7 mouse cellular contexts compared by ENCODE assay signal in the genomic region with DNA sequence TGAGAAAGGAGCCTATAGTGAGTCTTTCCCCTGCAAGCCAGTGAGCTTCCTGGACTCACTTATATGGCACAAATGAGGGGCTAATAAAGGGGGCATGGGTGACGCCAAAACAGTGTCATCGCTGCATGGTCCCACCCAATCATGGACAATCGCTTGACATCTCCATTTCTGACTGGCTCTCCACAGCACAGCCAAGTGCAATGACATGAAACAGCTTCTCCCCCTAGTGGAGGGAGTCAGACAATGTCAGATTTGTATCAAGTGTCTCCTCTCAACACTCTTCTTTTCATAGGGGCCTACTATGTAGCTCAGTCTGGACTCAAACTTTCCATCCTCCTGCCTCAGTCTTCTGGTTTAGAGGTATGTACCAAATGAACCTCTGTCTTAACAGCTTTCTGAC. TPM values are rescaled to one million over a fixed set of nuclear protein-coding genes. Genes with fewer than 3 reads are reported as not detected.
DNase-seq lines count a peak whose midpoint lies in the region; ATAC-seq and TF ChIP-seq lines count a peak whose summit lies in the region.

No protein-coding gene starts in this region.

- no peaks in the 10 kb centered on the region for H3K9me3 ChIP-seq in forebrain, embryonic 15.5 days
- no peaks in the 10 kb centered on the region for H3K9me3 ChIP-seq in intestine, postnatal 0 days (ENCODE audit: control insufficient read depth)
- H3K9me3 ChIP-seq in liver, postnatal 0 days (ENCODE audit: low read length), result no peaks in the 10 kb centered on the region
- H3K9me3 ChIP-seq in neural tube, embryonic 15.5 days (replicated peaks), result no peaks in the 10 kb centered on the region

- TF ChIP-seq EP300 in liver, postnatal 0 days (IDR thresholded peaks at IDR 0.05; ENCODE audit: low read depth), result no peak

- no peak overlapping the region for H3K4me2 ChIP-seq in forebrain, embryonic 15.5 days (replicated peaks)
- no peak overlapping the region for H3K4me2 ChIP-seq in intestine, postnatal 0 days (replicated peaks; ENCODE audit: low read depth)
- H3K4me2 ChIP-seq in liver, postnatal 0 days (ENCODE audit: low read depth, low read length), result no peak overlapping the region
- no peak overlapping the region for H3K4me2 ChIP-seq in neural tube, embryonic 15.5 days

- no peak for TF ChIP-seq POLR2A in spleen, adult 2 months (IDR thresholded peaks at IDR 0.05; ENCODE audit: low read depth, low read length)

- no peak overlapping the region for H3K27ac ChIP-seq in spleen, adult 2 months (ENCODE audit: insufficient read depth, low read length)
- no peak overlapping the region for H3K27ac ChIP-seq in forebrain, embryonic 15.5 days (replicated peaks)
- no peak overlapping the region for H3K27ac ChIP-seq in intestine, postnatal 0 days (ENCODE audit: low read depth, low read length)
- no peak overlapping the region for H3K27ac ChIP-seq in liver, postnatal 0 days (ENCODE audit: low read depth)
- no peak overlapping the region for H3K27ac ChIP-seq in neural tube, embryonic 15.5 days (replicated peaks)

- TF ChIP-seq CTCF in spleen, adult 2 months (IDR thresholded peaks at IDR 0.05; ENCODE audit: extremely low read depth, insufficient read depth, insufficient read length, insufficient replicate concordance), result no peak; the same call in 1 of the 2 replicates
- peak; percentile 90 for TF ChIP-seq CTCF in intestine, postnatal 0 days (IDR thresholded peaks at IDR 0.05; ENCODE audit: low read depth)
- TF ChIP-seq CTCF in liver, postnatal 0 days (IDR thresholded peaks at IDR 0.05; ENCODE audit: low read depth), result peak; percentile 90

- no peaks in the 10 kb centered on the region; the same call in 1 of the 2 replicates for H3K4me1 ChIP-seq in spleen, adult 2 months (ENCODE audit: control insufficient read depth, insufficient read depth, insufficient read length)
- no peaks in the 10 kb centered on the region for H3K4me1 ChIP-seq in forebrain, embryonic 15.5 days
- H3K4me1 ChIP-seq in intestine, postnatal 0 days (replicated peaks; ENCODE audit: control insufficient read depth, insufficient read depth, low read length), result no peaks in the 10 kb centered on the region
- peaks cover 4% of the 10 kb centered on the region; the same call in 1 of the 2 replicates for H3K4me1 ChIP-seq in liver, postnatal 0 days (ENCODE audit: insufficient read depth)
- H3K4me1 ChIP-seq in neural tube, embryonic 15.5 days, result no peaks in the 10 kb centered on the region

- ATAC-seq in activated CD4-positive, CD25-positive, alpha-beta regulatory T cell, adult 4 months, result peak; percentile 61
- ATAC-seq in forebrain, embryonic 15.5 days (replicated peaks), result peak; percentile 68
- ATAC-seq in intestine, postnatal 0 days, result no peak
- peak; percentile 78 for ATAC-seq in liver, postnatal 0 days
- ATAC-seq in neural tube, embryonic 15.5 days (ENCODE audit: low FRiP score), result peak; percentile 72; the same call in 1 of the 2 replicates

- H3K9ac ChIP-seq in forebrain, embryonic 15.5 days (replicated peaks), result no peak overlapping the region
- H3K9ac ChIP-seq in intestine, postnatal 0 days (ENCODE audit: low read depth, low read length), result no peak overlapping the region
- no peak overlapping the region for H3K9ac ChIP-seq in liver, postnatal 0 days (replicated peaks)
- no peak overlapping the region for H3K9ac ChIP-seq in neural tube, embryonic 15.5 days (replicated peaks)

- H3K4me3 ChIP-seq in spleen, adult 2 months (ENCODE audit: extremely low read depth, insufficient read depth, insufficient read length), result no peak overlapping the region
- no peak overlapping the region for H3K4me3 ChIP-seq in forebrain, embryonic 15.5 days
- no peak overlapping the region for H3K4me3 ChIP-seq in intestine, postnatal 0 days (ENCODE audit: low read depth, low read length)
- H3K4me3 ChIP-seq in liver, postnatal 0 days (ENCODE audit: low read depth, low read length), result no peak overlapping the region
- no peak overlapping the region for H3K4me3 ChIP-seq in neural tube, embryonic 15.5 days (replicated peaks)

- H3K27me3 ChIP-seq in spleen, adult 2 months (ENCODE audit: control insufficient read depth, insufficient read depth, low read length), result no peaks in the 10 kb centered on the region
- H3K27me3 ChIP-seq in forebrain, embryonic 15.5 days, result no peaks in the 10 kb centered on the region
- H3K27me3 ChIP-seq in intestine, postnatal 0 days (replicated peaks; ENCODE audit: control insufficient read depth, insufficient read depth, low read length), result no peaks in the 10 kb centered on the region
- H3K27me3 ChIP-seq in liver, postnatal 0 days (ENCODE audit: insufficient read depth, low read length), result no peaks in the 10 kb centered on the region
- H3K27me3 ChIP-seq in neural tube, embryonic 15.5 days (replicated peaks), result no peaks in the 10 kb centered on the region

- peaks cover 3% of the 10 kb centered on the region; the same call in 1 of the 2 replicates for H3K36me3 ChIP-seq in spleen, adult 2 months (ENCODE audit: control insufficient read depth, insufficient read depth, low read length)
- peaks cover 50% of the 10 kb centered on the region for H3K36me3 ChIP-seq in forebrain, embryonic 15.5 days
- H3K36me3 ChIP-seq in intestine, postnatal 0 days (ENCODE audit: control insufficient read depth, insufficient read depth), result peaks cover 11% of the 10 kb centered on the region
- H3K36me3 ChIP-seq in liver, postnatal 0 days (replicated peaks; ENCODE audit: insufficient read depth, low read length), result peaks cover 12% of the 10 kb centered on the region; the same call in 1 of the 2 replicates
- peaks cover 62% of the 10 kb centered on the region for H3K36me3 ChIP-seq in neural tube, embryonic 15.5 days

- 51% methylated on average over 3 of the region's 3 CpGs for WGBS in spleen, adult 2 months
- 55% methylated on average over 3 of the region's 3 CpGs for WGBS in forebrain, embryonic 15.5 days
- WGBS in intestine, postnatal 0 days, result 44% methylated on average over 3 of the region's 3 CpGs
- WGBS in liver, postnatal 0 days (ENCODE audit: insufficient replicate concordance), result 30% methylated on average over 3 of the region's 3 CpGs
- WGBS in neural tube, embryonic 15.5 days, result 51% methylated on average over 3 of the region's 3 CpGs

- DNase-seq in spleen, adult 2 months (ENCODE audit: low read depth in 1 of 2, low spot score in 2 of 2), result peak; percentile 23 to 25
- no peak for DNase-seq in spleen, adult 12 weeks (ENCODE audit: low spot score)
- DNase-seq in liver, postnatal 0 days, result no peak

RNA-seq across cellular contexts. Expression of a gene that starts 17.9 kb away (rescaled TPM):
- polyA plus RNA-seq in spleen, adult 2 months (2012; rRNA removed), result 5.4 TPM in 2 replicates
- 10 to 100 TPM; 59.0 to 61.6 TPM for polyA plus RNA-seq in activated CD4-positive, CD25-positive, alpha-beta regulatory T cell, adult 4 months (2017; shearing (Covaris generic))
- polyA plus RNA-seq in forebrain, embryonic 15.5 days (2015; fragmentation: Nextera tagmentation; extraction: Ambion mirVana), result 110 and 114 TPM in 2 replicates
- polyA plus RNA-seq in intestine, postnatal 0 days (2015; fragmentation: Nextera tagmentation; extraction: Ambion mirVana), result 13.0 and 15.3 TPM in 2 replicates
- polyA plus RNA-seq in liver, postnatal 0 days (2015; fragmentation: Nextera tagmentation; extraction: Ambion mirVana), result 40.7 and 57.3 TPM in 2 replicates
- 61.6 and 79.9 TPM in 2 replicates for polyA plus RNA-seq in neural tube, embryonic 15.5 days (2015; fragmentation: Nextera tagmentation; extraction: Ambion mirVana)

RNA-seq across cellular contexts. Expression of a gene that starts 19.7 kb away (rescaled TPM):
- polyA plus RNA-seq in spleen, adult 2 months (2012; rRNA removed), result 1.9 and 2.5 TPM in 2 replicates
- 1 to 10 TPM; 2.2 to 3.0 TPM for polyA plus RNA-seq in activated CD4-positive, CD25-positive, alpha-beta regulatory T cell, adult 4 months (2017; shearing (Covaris generic))
- polyA plus RNA-seq in forebrain, embryonic 15.5 days (2015; fragmentation: Nextera tagmentation; extraction: Ambion mirVana), result 36.1 and 39.0 TPM in 2 replicates
- 3.8 and 4.3 TPM in 2 replicates for polyA plus RNA-seq in intestine, postnatal 0 days (2015; fragmentation: Nextera tagmentation; extraction: Ambion mirVana)
- polyA plus RNA-seq in liver, postnatal 0 days (2015; fragmentation: Nextera tagmentation; extraction: Ambion mirVana), result 3.8 and 4.8 TPM in 2 replicates
- polyA plus RNA-seq in neural tube, embryonic 15.5 days (2015; fragmentation: Nextera tagmentation; extraction: Ambion mirVana), result 25.7 and 25.9 TPM in 2 replicates

Comparison
In these comparisons a context has a peak if more than half of its experiments do, and no peak if none do; other contexts are left out.
1. DNase-seq: peak in spleen, adult 2 months (2 of 2); none in spleen, adult 12 weeks (single experiment) and liver, postnatal 0 days (single experiment).